Mouse (Mus musculus) erythroblast, embryonic 14.5 days (primary cell): ENCODE measurements at regions not wholly inside any gene's neighbourhood (a gene's known extent, or its start where the extent isn't known, plus 50 kb on each side); places are given as distances from the start of the nearest gene placed in this dataset.

Source experiments
- GATA1 ChIP-seq: IDR thresholded peaks from 2 replicates; pipeline ENCODE4 v1.6.1; 2012; ENCODE audit warnings: low read length, inconsistent platforms, mixed read lengths
- TAL1 ChIP-seq: IDR thresholded peaks from 3 replicates; pipeline ENCODE4 v1.6.1; 2012; ENCODE audit warnings: low read length, inconsistent platforms, mixed read lengths

GRCm38 (mm10) chr6:100470071-100470470, 182.8 kb upstream of the Rybp start:
- no peak for TF ChIP-seq TAL1
- TF ChIP-seq GATA1: no peak
